In genomic region chr11:114669651-114670168, GRCm38 (mm10) we compare ENCODE assay signal across 7 mouse cellular contexts. TPM values are rescaled to one million over a fixed set of nuclear protein-coding genes. Genes with fewer than 3 reads are reported as not detected.
A peak's percentile ranks its signal among the peaks of the same experiment; 100 is the strongest.
DNase-seq lines count a peak whose midpoint lies in the region; ATAC-seq and TF ChIP-seq lines count a peak whose summit lies in the region.

No protein-coding gene starts in this region.

- no peak overlapping the region for H3K27ac ChIP-seq in lung, embryonic 16.5 days (ENCODE audit: low read length)
- H3K27ac ChIP-seq in bone marrow, adult 2 months (ENCODE audit: control insufficient read depth, insufficient read depth, low read depth, low read length, poor library complexity) = peak overlapping the region; percentile 12; the same call in 1 of the 2 replicates
- peak overlapping the region; percentile 93 for H3K27ac ChIP-seq in hindbrain, embryonic 13.5 days

- no peak for TF ChIP-seq POLR2A in bone marrow, adult 2 months (IDR thresholded peaks at IDR 0.05; ENCODE audit: borderline replicate concordance, control insufficient read depth, low read depth, low read length)

- H3K27me3 ChIP-seq in lung, embryonic 16.5 days (ENCODE audit: control insufficient read depth, insufficient read depth, low read depth, low read length) = peaks cover 2% of the 10 kb centered on the region; the same call in 1 of the 2 replicates
- peaks cover 16% of the 10 kb centered on the region; the same call in 1 of the 2 replicates for H3K27me3 ChIP-seq in hindbrain, embryonic 13.5 days
- H3K27me3 ChIP-seq in megakaryocyte, embryonic 14.5 days (replicated peaks) = no peaks in the 10 kb centered on the region

- WGBS in lung, embryonic 16.5 days = 11% methylated on average over 12 of the region's 12 CpGs
- WGBS in bone marrow, adult 2 months = 5% methylated on average over 12 of the region's 12 CpGs
- 32% methylated on average over 12 of the region's 12 CpGs for WGBS in hindbrain, embryonic 13.5 days

- no peaks in the 10 kb centered on the region for H3K9me3 ChIP-seq in lung, embryonic 16.5 days (ENCODE audit: control insufficient read depth, low read length)
- H3K9me3 ChIP-seq in hindbrain, embryonic 13.5 days = no peaks in the 10 kb centered on the region
- no peaks in the 10 kb centered on the region for H3K9me3 ChIP-seq in megakaryocyte, embryonic 14.5 days

- DNase-seq in lung, adult 18-20 months = no peak
- DNase-seq in ovary, postnatal 14 days (ENCODE audit: low spot score) = no peak
- no peak for DNase-seq in urinary bladder, postnatal 4 days (ENCODE audit: low spot score in 2 of 2)

- H3K36me3 ChIP-seq in lung, embryonic 16.5 days (ENCODE audit: control insufficient read depth, insufficient read depth, low read length) = peaks cover 29% of the 10 kb centered on the region
- peaks cover 42% of the 10 kb centered on the region for H3K36me3 ChIP-seq in hindbrain, embryonic 13.5 days
- peaks cover 50% of the 10 kb centered on the region for H3K36me3 ChIP-seq in megakaryocyte, embryonic 14.5 days (replicated peaks; ENCODE audit: low read length)

- peaks cover 11% of the 10 kb centered on the region for H3K4me1 ChIP-seq in lung, embryonic 16.5 days (replicated peaks; ENCODE audit: control insufficient read depth, insufficient read depth, low read length)
- peaks cover 2% of the 10 kb centered on the region; the same call in 1 of the 2 replicates for H3K4me1 ChIP-seq in bone marrow, adult 2 months (ENCODE audit: control insufficient read depth, insufficient read depth, low read length)
- H3K4me1 ChIP-seq in hindbrain, embryonic 13.5 days (replicated peaks) = peaks cover 40% of the 10 kb centered on the region
- H3K4me1 ChIP-seq in megakaryocyte, embryonic 14.5 days = peaks cover 82% of the 10 kb centered on the region

- H3K9ac ChIP-seq in lung, embryonic 16.5 days (ENCODE audit: low read length) = peak overlapping the region; percentile 95
- peak overlapping the region; percentile 95 for H3K9ac ChIP-seq in hindbrain, embryonic 13.5 days

- H3K4me2 ChIP-seq in lung, embryonic 16.5 days (ENCODE audit: low read depth, low read length) = peak overlapping the region; percentile 61
- H3K4me2 ChIP-seq in hindbrain, embryonic 13.5 days = peak overlapping the region; percentile 82

- no peak for ATAC-seq in lung, embryonic 16.5 days (ENCODE audit: low read depth)
- ATAC-seq in hindbrain, embryonic 13.5 days (ENCODE audit: low FRiP score) = no peak

- no peak for TF ChIP-seq CTCF in bone marrow, adult 2 months (IDR thresholded peaks at IDR 0.05; ENCODE audit: control insufficient read depth, insufficient read depth, low read length)

- peak overlapping the region; percentile 91 for H3K4me3 ChIP-seq in lung, embryonic 16.5 days (ENCODE audit: low read length)
- peak overlapping the region; percentile 52 for H3K4me3 ChIP-seq in bone marrow, adult 2 months (replicated peaks; ENCODE audit: control insufficient read depth, low read depth, low read length)
- H3K4me3 ChIP-seq in hindbrain, embryonic 13.5 days = peak overlapping the region; percentile 88
- H3K4me3 ChIP-seq in megakaryocyte, embryonic 14.5 days (replicated peaks) = peak overlapping the region; percentile 94

RNA-seq across cellular contexts. Expression of gene Rpl38, which starts 1.4 kb away (rescaled TPM):
- polyA plus RNA-seq in lung, embryonic 16.5 days (2015; fragmentation: Nextera tagmentation; extraction: Ambion mirVana) = 787 and 914 TPM in 2 replicates
- 2,536 and 3,301 TPM in 2 replicates for polyA plus RNA-seq in bone marrow, adult 2 months (2011; ENCODE audit: insufficient read depth, insufficient read length, low replicate concordance, missing spikeins)
- polyA plus RNA-seq in hindbrain, embryonic 13.5 days (2015; fragmentation: Nextera tagmentation; extraction: Ambion mirVana) = 809 and 885 TPM in 2 replicates
- 64.8 and 417 TPM in 2 replicates for polyA plus RNA-seq in megakaryocyte, embryonic 14.5 days (2012; ENCODE audit: insufficient read depth, low replicate concordance)

RNA-seq across cellular contexts. Expression of gene Ttyh2, which starts 5.5 kb away (rescaled TPM):
- polyA plus RNA-seq in lung, embryonic 16.5 days (2015; fragmentation: Nextera tagmentation; extraction: Ambion mirVana) = 13.7 and 14.1 TPM in 2 replicates
- polyA plus RNA-seq in bone marrow, adult 2 months (2011; ENCODE audit: insufficient read depth, insufficient read length, low replicate concordance, missing spikeins) = 1.6 and 2.6 TPM in 2 replicates
- 33.0 and 33.9 TPM in 2 replicates for polyA plus RNA-seq in hindbrain, embryonic 13.5 days (2015; fragmentation: Nextera tagmentation; extraction: Ambion mirVana)
- polyA plus RNA-seq in megakaryocyte, embryonic 14.5 days (2012; ENCODE audit: insufficient read depth, low replicate concordance) = 2.7 and 5.8 TPM in 2 replicates

RNA-seq across cellular contexts. Expression of gene Dnaic2, which starts 57.5 kb away (rescaled TPM):
- polyA plus RNA-seq in lung, embryonic 16.5 days (2015; fragmentation: Nextera tagmentation; extraction: Ambion mirVana) = 7.1 and 8.5 TPM in 2 replicates
- polyA plus RNA-seq in bone marrow, adult 2 months (2011; ENCODE audit: insufficient read depth, insufficient read length, low replicate concordance, missing spikeins) = not detected in 2 replicates
- 2.9 and 3.8 TPM in 2 replicates for polyA plus RNA-seq in hindbrain, embryonic 13.5 days (2015; fragmentation: Nextera tagmentation; extraction: Ambion mirVana)
- 7.0 TPM in 1 of 2 replicates, not detected in the other for polyA plus RNA-seq in megakaryocyte, embryonic 14.5 days (2012; ENCODE audit: insufficient read depth, low replicate concordance)
